Mouse (Mus musculus) ES-E14 (cell line): ENCODE data around the gene Hunk.

Source experiments
- CHD2 ChIP-seq: IDR thresholded peaks from 2 replicates; pipeline ENCODE4 v1.6.1; 2014; ENCODE audit warnings: mild to moderate bottlenecking, low read depth, low read length, inconsistent platforms
- ZC3H11A ChIP-seq: IDR thresholded peaks from 2 replicates; pipeline ENCODE4 v1.6.1; 2012; ENCODE audit warnings: low read depth, mild to moderate bottlenecking, inconsistent platforms, low read length, borderline replicate concordance
- ZNF384 ChIP-seq: IDR thresholded peaks from 2 replicates; pipeline ENCODE4 v1.6.1; 2012; ENCODE audit warnings: low read depth, low read length, inconsistent platforms

DNA sequence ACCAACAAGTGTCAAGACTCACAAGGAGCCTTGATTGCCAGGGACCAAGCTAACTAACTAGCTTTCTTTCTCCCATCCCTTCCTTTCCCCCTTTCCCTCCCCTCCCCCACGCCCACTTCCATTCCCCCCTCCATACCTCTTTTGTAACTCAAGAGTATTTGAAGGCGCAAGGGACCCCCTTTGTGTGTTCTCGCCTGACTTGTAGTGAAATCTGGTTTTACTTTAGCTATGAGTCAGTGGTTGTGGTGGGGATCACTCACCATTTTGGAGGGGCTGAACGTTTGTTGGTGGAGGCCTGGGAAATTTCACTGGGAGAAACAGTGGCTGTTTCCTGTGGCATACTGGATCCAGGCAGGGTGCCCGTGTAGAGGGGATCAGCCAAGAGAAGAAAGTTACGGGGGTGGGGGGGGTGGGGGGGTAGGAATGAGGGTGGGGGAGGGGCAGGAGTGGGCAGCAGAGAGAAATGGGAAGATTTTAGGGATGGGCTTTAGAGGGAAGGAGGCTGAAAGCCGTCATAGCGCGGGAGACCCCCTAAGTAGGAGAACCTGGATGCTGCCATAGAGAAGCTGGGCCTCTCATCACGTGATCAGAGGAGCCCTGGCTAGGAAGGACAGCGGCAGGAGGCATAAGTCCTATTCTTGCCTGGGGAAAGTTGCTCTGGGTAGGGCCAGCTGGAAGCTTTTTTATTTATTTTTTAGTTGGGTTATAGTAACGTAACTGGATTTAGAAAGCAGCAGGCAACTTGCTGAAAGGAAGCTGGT is 15.3 kb downstream of the Hunk start:
- TF ChIP-seq CHD2 (no peak), ZC3H11A (no peak), ZNF384 (no peak)
